Mouse (Mus musculus): Measurements from ENCODE around the gene Rab40b. TPM values are rescaled to one million over a fixed set of nuclear protein-coding genes. Genes with fewer than 3 reads are reported as not detected.

Rab40b gene
- 10.5 TPM for polyA plus RNA-seq (2014; fragmentation: Illumina TruSeq; extraction: RNeasy Lipid Tissue Mini Kit (QIAGEN cat#74804); ENCODE audit: low read depth, low replicate concordance)

GRCm38 (mm10) chr11:121387750-121388553 lies at the start of gene Rab40b:
TSS of gene Rab40b (minus strand) at chr11:121388251.

GRCm38 (mm10) chr11:121434156-121435155 lies 46.4 kb upstream of the Rab40b start, which contains the start of gene Fn3k:
TSS of gene Fn3k (plus strand) at chr11:121434913.

GRCm38 (mm10) chr11:121420830-121421552 lies 32.9 kb upstream of the Rab40b start, which contains the start of gene Fn3krp:
TSS of gene Fn3krp (plus strand) at chr11:121421401.

GRCm38 (mm10) chr11:121354091-121354707 lies 33.9 kb downstream of the Rab40b start, which contains the start of gene Wdr45b:
TSS of gene Wdr45b (minus strand) at chr11:121354445.

Other genes starting within 250 kb of the Rab40b start
- not detected for gene Tex19.1, start 242.1 kb downstream of the Rab40b start, polyA plus RNA-seq (2014; fragmentation: Illumina TruSeq; extraction: RNeasy Lipid Tissue Mini Kit (QIAGEN cat#74804); ENCODE audit: low read depth, low replicate concordance)
- gene Uts2r, start 228.0 kb downstream of the Rab40b start, polyA plus RNA-seq (2014; fragmentation: Illumina TruSeq; extraction: RNeasy Lipid Tissue Mini Kit (QIAGEN cat#74804); ENCODE audit: low read depth, low replicate concordance): not detected
- gene Hexdc, start 183.8 kb downstream of the Rab40b start, polyA plus RNA-seq (2014; fragmentation: Illumina TruSeq; extraction: RNeasy Lipid Tissue Mini Kit (QIAGEN cat#74804); ENCODE audit: low read depth, low replicate concordance): 23.5 TPM
- 35.1 TPM for gene Ogfod3, start 183.5 kb downstream of the Rab40b start, polyA plus RNA-seq (2014; fragmentation: Illumina TruSeq; extraction: RNeasy Lipid Tissue Mini Kit (QIAGEN cat#74804); ENCODE audit: low read depth, low replicate concordance)
- 34.5 TPM for gene Cybc1, start 158.9 kb downstream of the Rab40b start, polyA plus RNA-seq (2014; fragmentation: Illumina TruSeq; extraction: RNeasy Lipid Tissue Mini Kit (QIAGEN cat#74804); ENCODE audit: low read depth, low replicate concordance)
- 16.1 TPM for gene Narf, start 151.0 kb downstream of the Rab40b start, polyA plus RNA-seq (2014; fragmentation: Illumina TruSeq; extraction: RNeasy Lipid Tissue Mini Kit (QIAGEN cat#74804); ENCODE audit: low read depth, low replicate concordance)
- 31.0 TPM for gene Foxk2, start 128.3 kb downstream of the Rab40b start, polyA plus RNA-seq (2014; fragmentation: Illumina TruSeq; extraction: RNeasy Lipid Tissue Mini Kit (QIAGEN cat#74804); ENCODE audit: low read depth, low replicate concordance)
- 39.8 TPM for gene Wdr45b, start 33.8 kb downstream of the Rab40b start, polyA plus RNA-seq (2014; fragmentation: Illumina TruSeq; extraction: RNeasy Lipid Tissue Mini Kit (QIAGEN cat#74804); ENCODE audit: low read depth, low replicate concordance)
- 11.6 TPM for gene Fn3krp, start 33.1 kb upstream of the Rab40b start, polyA plus RNA-seq (2014; fragmentation: Illumina TruSeq; extraction: RNeasy Lipid Tissue Mini Kit (QIAGEN cat#74804); ENCODE audit: low read depth, low replicate concordance)
- 3.0 TPM for gene Fn3k, start 46.7 kb upstream of the Rab40b start, polyA plus RNA-seq (2014; fragmentation: Illumina TruSeq; extraction: RNeasy Lipid Tissue Mini Kit (QIAGEN cat#74804); ENCODE audit: low read depth, low replicate concordance)
- gene Tbcd, start 63.7 kb upstream of the Rab40b start, polyA plus RNA-seq (2014; fragmentation: Illumina TruSeq; extraction: RNeasy Lipid Tissue Mini Kit (QIAGEN cat#74804); ENCODE audit: low read depth, low replicate concordance): 49.8 TPM
- gene Zfp750, start 131.1 kb upstream of the Rab40b start, polyA plus RNA-seq (2014; fragmentation: Illumina TruSeq; extraction: RNeasy Lipid Tissue Mini Kit (QIAGEN cat#74804); ENCODE audit: low read depth, low replicate concordance): 13.6 TPM

All from adipose tissue, adult 10 weeks (tissue).